Mouse (Mus musculus): Measurements from ENCODE around the gene Gsk3a. TPM values are rescaled to one million over a fixed set of nuclear protein-coding genes. Genes with fewer than 3 reads are reported as not detected.

Gsk3a gene
- total and polyA plus RNA-seq, 3 experiments = 45.8 to 76.1 (median 47.5) TPM

GRCm38 (mm10) chr7:25286989-25287388 is 49.3 kb upstream of the Gsk3a start:
- in situ Hi-C loops (cut with MboI; ENCODE audit: low pct_ligation_motif_present, low pct_unique_long_range_greater_than_20kb, low sequenced_read_pairs) = no loop called here
- no peak for DNase-seq (ENCODE audit: extremely low read depth)
- Histone ChIP-seq H3K36me3 (replicated peaks in 1 of 2; ENCODE audit: control insufficient read depth in 1 of 2, insufficient read depth in 1 of 2, low read length in 1 of 2) (peaks cover 72 to 78% of the 10 kb centered on the region in 2 experiments), H3K4me3 (replicated peaks in 1 of 3; ENCODE audit: low read depth in 2 of 3, low read length in 2 of 3, poor library complexity in 1 of 3) (no peak overlapping the region), H3K27ac (ENCODE audit: insufficient read depth, low read depth) (no peak overlapping the region), H3K9ac (ENCODE audit: insufficient read depth, low read depth) (no peak overlapping the region), H3K79me2 (replicated peaks; ENCODE audit: control insufficient read depth, extremely low read depth, insufficient read depth, poor library complexity, severe bottlenecking) (peaks cover 9% of the 10 kb centered on the region), H3K4me1 (ENCODE audit: control insufficient read depth in 1 of 2, insufficient read depth in 2 of 2) (peaks cover 6 to 23% of the 10 kb centered on the region in 2 experiments; a peak in 3 of 4 replicates), H3K9me3 (replicated peaks; ENCODE audit: low read length) (peaks cover 11% of the 10 kb centered on the region), H3K27me3 (replicated peaks) (no peaks in the 10 kb centered on the region), H3K4me2 (ENCODE audit: insufficient read depth, low read depth, poor library complexity, severe bottlenecking) (no peak overlapping the region)
- dilution Hi-C loops (cut with MboI; ENCODE audit: extremely low pct_ligation_motif_present, extremely low pct_unique_long_range_greater_than_20kb, low sequenced_read_pairs) = no loop called here
- TF ChIP-seq SMC3 (IDR thresholded peaks at IDR 0.05; ENCODE audit: low read depth, low read length) (peak; percentile 21; the same call in 1 of the 2 replicates), KAT2A (IDR thresholded peaks at IDR 0.05; ENCODE audit: insufficient replicate concordance, low read length) (no peak), CTCF (conservative IDR thresholded peaks at IDR 0.05 in 1 of 2, IDR thresholded peaks at IDR 0.05 in 1 of 2; ENCODE audit: low read depth in 2 of 2, low read length in 2 of 2) (peak in 1 of 2 experiments; percentile 36; a peak in 2 of 4 replicates)

GRCm38 (mm10) chr7:25285511-25286238 is 48.0 kb upstream of the Gsk3a start:
- peaks cover 60 to 65% of the 10 kb centered on the region in 2 experiments for H3K36me3 ChIP-seq (replicated peaks in 1 of 2; ENCODE audit: control insufficient read depth in 1 of 2, insufficient read depth in 1 of 2, low read length in 1 of 2)
- H3K9me3 ChIP-seq (replicated peaks; ENCODE audit: low read length) = peaks cover 11% of the 10 kb centered on the region
- no peak overlapping the region for H3K27ac ChIP-seq (ENCODE audit: insufficient read depth, low read depth)
- no peak overlapping the region for H3K4me3 ChIP-seq (replicated peaks in 1 of 3; ENCODE audit: low read depth in 2 of 3, low read length in 2 of 3, poor library complexity in 1 of 3)
- no peaks in the 10 kb centered on the region for H3K27me3 ChIP-seq (replicated peaks)
- no peak overlapping the region for H3K4me2 ChIP-seq (ENCODE audit: insufficient read depth, low read depth, poor library complexity, severe bottlenecking)
- in situ Hi-C loops (cut with MboI; ENCODE audit: low pct_ligation_motif_present, low pct_unique_long_range_greater_than_20kb, low sequenced_read_pairs) (no loop called here), dilution Hi-C loops (cut with MboI; ENCODE audit: extremely low pct_ligation_motif_present, extremely low pct_unique_long_range_greater_than_20kb, low sequenced_read_pairs) (no loop called here)
- no peak for DNase-seq (ENCODE audit: extremely low read depth)
- TF ChIP-seq MAZ (IDR thresholded peaks at IDR 0.05; ENCODE audit: low read depth, low read length) = no peak
- no peak for TF ChIP-seq MXI1 (IDR thresholded peaks at IDR 0.05; ENCODE audit: low read depth, low read length)
- no peak for TF ChIP-seq UBTF (IDR thresholded peaks at IDR 0.05; ENCODE audit: low read depth, low read length)
- no peak for TF ChIP-seq USF2 (conservative IDR thresholded peaks at IDR 0.05; ENCODE audit: low read depth, low read length)
- TF ChIP-seq POLR2AphosphoS2 (IDR thresholded peaks at IDR 0.05; ENCODE audit: low read depth, low read length) = no peak
- TF ChIP-seq SIN3A (IDR thresholded peaks at IDR 0.05; ENCODE audit: low read length) = no peak
- TF ChIP-seq MYC (IDR thresholded peaks at IDR 0.05; ENCODE audit: low read depth, low read length) = no peak
- no peak for TF ChIP-seq JUND (conservative IDR thresholded peaks at IDR 0.05; ENCODE audit: low read depth, low read length)
- no peak for TF ChIP-seq MEF2A (IDR thresholded peaks at IDR 0.05; ENCODE audit: borderline replicate concordance, low read depth, low read length)
- TF ChIP-seq RCOR1 (conservative IDR thresholded peaks at IDR 0.05; ENCODE audit: low read depth, low read length) = no peak
- no peak for TF ChIP-seq POLR2A (IDR thresholded peaks at IDR 0.05; ENCODE audit: low read depth, low read length)
- no peak for TF ChIP-seq USF1 (IDR thresholded peaks at IDR 0.05; ENCODE audit: low read depth, low read length)
- no peak for TF ChIP-seq NELFE (IDR thresholded peaks at IDR 0.05; ENCODE audit: low read depth, low read length)
- no peak for TF ChIP-seq RAD21 (IDR thresholded peaks at IDR 0.05; ENCODE audit: low read depth, low read length)
- TF ChIP-seq TBP (conservative IDR thresholded peaks at IDR 0.05; ENCODE audit: low read depth, low read length) = no peak
- peaks cover 9% of the 10 kb centered on the region for H3K79me2 ChIP-seq (replicated peaks; ENCODE audit: control insufficient read depth, extremely low read depth, insufficient read depth, poor library complexity, severe bottlenecking)
- H3K9ac ChIP-seq (ENCODE audit: insufficient read depth, low read depth) = no peak overlapping the region
- H3K4me1 ChIP-seq (ENCODE audit: control insufficient read depth in 1 of 2, insufficient read depth in 2 of 2) = peaks cover 16 to 34% of the 10 kb centered on the region in 2 experiments

Data from CH12.LX (cell line).